Mouse (Mus musculus) gastrocnemius, postnatal 14 days (tissue): ENCODE results near the gene Rlf. TPM values are rescaled to one million over a fixed set of nuclear protein-coding genes. Genes with fewer than 3 reads are reported as not detected.

ENCODE experiments used
- DNase-seq: peaks from one replicate; pipeline ENCODE4 v3.0.0; 2021; ENCODE audit warnings: mixed read lengths
- intact Hi-C: fragments of 180-260 bp; cut with DNase I; formaldehyde crosslinking; loops from one replicate; pipeline ENCODE4 v1.15.1; 2025; ENCODE audit warnings: low total_unique reads
- long read RNA-seq, 2 experiments: library from polyadenylated mRNA; stranded (forward); transcript quantifications; one replicate each; pipeline ENCODE4 v2.0.0; 2021
- total RNA-seq, 2 experiments: library from RNA; stranded (reverse); gene quantifications; 2 replicates each; pipeline ENCODE4 v1.2.3; 2021

The Rlf gene
- 10 to 100 TPM; 10.4 TPM for total RNA-seq
- long read RNA-seq, experiment 1, partial matches to known transcripts, result 1 of 2 reads
- long read RNA-seq, experiment 1, other reads (novel, unspliced or antisense), result 1 of 2 reads
- long read RNA-seq, experiment 2, partial matches to known transcripts, result 0 of 2 reads
- long read RNA-seq, experiment 2, other reads (novel, unspliced or antisense), result 2 of 2 reads

GRCm38 (mm10) chr4:121214793-121215304 is at the start of gene Rlf:
Rlf (minus strand) TSS chr4:121215084.
- DNase-seq, result peak; percentile 99
- intact Hi-C loops, result no loop called here

GRCm38 (mm10) chr4:121241612-121242000 is 26.7 kb upstream of the Rlf start:
- intact Hi-C loops, result loop anchor here (5.0 kb wide), 1 partner anchor 36 kb away; no protein-coding TSS in a partner anchor
- DNase-seq, result no peak

GRCm38 (mm10) chr4:121240637-121241611 is 26.0 kb upstream of the Rlf start:
- intact Hi-C loops, result loop anchor here (5.0 kb wide), 1 partner anchor 36 kb away; no protein-coding TSS in a partner anchor
- DNase-seq, result no peak

- DNase-seq, result no peak
- intact Hi-C loops, result loop anchor here (5.0 kb wide), 1 partner anchor 37 kb away; no protein-coding TSS in a partner anchor
These were observed 25.0 kb upstream of the Rlf start for GRCm38 (mm10) chr4:121239878-121240277.

- peak; percentile 24 for DNase-seq
These were observed 17.0 kb upstream of the Rlf start for GRCm38 (mm10) chr4:121231772-121232414.

GRCm38 (mm10) chr4:121230943-121231614 is 16.2 kb upstream of the Rlf start:
- intact Hi-C loops, result loop anchor here (5.0 kb wide), 1 partner anchor 204 kb away; no protein-coding TSS in a partner anchor
- DNase-seq, result no peak

More at GRCm38 (mm10) chr4:121231772-121232414, 17.0 kb upstream of the Rlf start:
- intact Hi-C loops, result loop anchor here (5.0 kb wide), 1 partner anchor 205 kb away; no protein-coding TSS in a partner anchor

GRCm38 (mm10) chr4:121227072-121227471 is 12.2 kb upstream of the Rlf start:
- peak; percentile 21 for DNase-seq
- intact Hi-C loops, result no loop called here

GRCm38 (mm10) chr4:121225177-121225576 is 10.3 kb upstream of the Rlf start:
- intact Hi-C loops, result no loop called here
- no peak for DNase-seq

GRCm38 (mm10) chr4:121223136-121223535 is 8.3 kb upstream of the Rlf start:
- DNase-seq, result no peak
- intact Hi-C loops, result no loop called here

- intact Hi-C loops, result no loop called here
- no peak for DNase-seq
These were observed 1.3 kb upstream of the Rlf start for GRCm38 (mm10) chr4:121216216-121216615.

GRCm38 (mm10) chr4:121215489-121215888 is 605 bp upstream of the Rlf start:
- intact Hi-C loops, result no loop called here
- no peak for DNase-seq

GRCm38 (mm10) chr4:121213936-121214792 is 720 bp downstream of the Rlf start:
- peak; percentile 51 for DNase-seq

GRCm38 (mm10) chr4:121208911-121209310 is 6.0 kb downstream of the Rlf start:
- DNase-seq, result no peak
- intact Hi-C loops, result no loop called here

More at GRCm38 (mm10) chr4:121213936-121214792, 720 bp downstream of the Rlf start:
- intact Hi-C loops, result no loop called here

GRCm38 (mm10) chr4:121197856-121198255 is 17.0 kb downstream of the Rlf start:
- peak; percentile 5 for DNase-seq
- intact Hi-C loops, result no loop called here

- DNase-seq, result no peak
- intact Hi-C loops, result no loop called here
These were observed 17.9 kb downstream of the Rlf start for GRCm38 (mm10) chr4:121196995-121197394.

GRCm38 (mm10) chr4:121196205-121196604 is 18.7 kb downstream of the Rlf start:
- no peak for DNase-seq
- intact Hi-C loops, result no loop called here

GRCm38 (mm10) chr4:121194736-121195135 is 20.1 kb downstream of the Rlf start:
- no peak for DNase-seq
- intact Hi-C loops, result no loop called here

GRCm38 (mm10) chr4:121192306-121192705 is 22.6 kb downstream of the Rlf start:
- intact Hi-C loops, result no loop called here
- no peak for DNase-seq
